Mouse (Mus musculus) testis, adult 2 months (tissue): Measurements from ENCODE around the gene Bcas3. TPM values are rescaled to one million over a fixed set of nuclear protein-coding genes. Genes with fewer than 3 reads are reported as not detected.

Experiments used
- H3K27ac ChIP-seq: fragments of 200-500 bp; 2 replicates; pipeline ENCODE4 v1.5.1; 2012; ENCODE audit warnings: low read depth, low read length; ENCODE audit not compliant: control insufficient read depth, insufficient read depth
- H3K27me3 ChIP-seq: fragments of 200-500 bp; 2 replicates; pipeline ENCODE4 v1.6.1; 2012; ENCODE audit warnings: mild to moderate bottlenecking, low read length, moderate library complexity; ENCODE audit not compliant: control insufficient read depth, insufficient read depth
- H3K36me3 ChIP-seq: fragments of 200-500 bp; 2 replicates; pipeline ENCODE4 v1.6.1; 2012; ENCODE audit warnings: mild to moderate bottlenecking, low read length; ENCODE audit not compliant: control insufficient read depth, insufficient read depth
- H3K4me1 ChIP-seq: fragments of 200-500 bp; 2 replicates; pipeline ENCODE4 v1.6.1; 2012; ENCODE audit warnings: low read length; ENCODE audit not compliant: control insufficient read depth, insufficient read depth
- H3K4me3 ChIP-seq: fragments of 200-500 bp; 2 replicates; pipeline ENCODE4 v1.5.1; 2012; ENCODE audit warnings: low read depth, mild to moderate bottlenecking, low read length, moderate library complexity, mixed read lengths; ENCODE audit not compliant: control insufficient read depth
- CTCF ChIP-seq: fragments of 200-500 bp; IDR thresholded peaks from 2 replicates; pipeline ENCODE4 v1.5.1; 2012; ENCODE audit warnings: low read depth, mild to moderate bottlenecking, inconsistent platforms, low read length, moderate library complexity; ENCODE audit not compliant: control insufficient read depth, insufficient read depth, insufficient replicate concordance
- POLR2A ChIP-seq: fragments of 200-500 bp; IDR thresholded peaks from 2 replicates; pipeline ENCODE4 v1.6.1; 2012; ENCODE audit warnings: low read depth, mild to moderate bottlenecking, inconsistent platforms, low read length, moderate library complexity; ENCODE audit not compliant: control insufficient read depth
- polyA plus RNA-seq: library from polyadenylated mRNA; depleted of rRNA; stranded (reverse); fragments of >200 nt; gene quantifications from 2 replicates; pipeline ENCODE4 v1.2.3, GENCODE M21; 2012

The Bcas3 gene
- polyA plus RNA-seq, 1 experiment = 23.4 TPM

DNA sequence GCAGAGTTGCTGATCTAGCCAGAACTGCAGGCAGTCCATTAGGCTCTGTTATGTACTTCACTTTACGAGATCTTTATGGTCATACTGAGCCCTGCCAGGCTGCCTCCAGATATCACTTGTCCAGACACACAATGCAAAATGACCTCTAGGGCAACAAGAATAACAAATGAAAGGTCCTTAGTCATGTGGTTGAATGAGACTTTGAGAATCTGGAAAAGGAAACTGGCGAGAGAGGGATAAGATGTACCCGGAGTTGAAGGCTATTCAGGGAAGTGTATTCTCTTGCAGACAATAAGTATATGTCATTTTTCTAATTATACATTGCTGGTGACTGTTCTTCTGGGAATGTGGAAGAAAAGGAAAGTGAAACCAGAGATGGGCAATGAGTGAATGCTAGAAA lies 218.1 kb downstream of the Bcas3 start:
- Histone ChIP-seq H3K27ac (no peak overlapping the region), H3K4me3 (no peak overlapping the region), H3K27me3 (no peaks in the 10 kb centered on the region), H3K36me3 (no peaks in the 10 kb centered on the region), H3K4me1 (no peaks in the 10 kb centered on the region)
- TF ChIP-seq POLR2A = no peak
- no peak for TF ChIP-seq CTCF

DNA sequence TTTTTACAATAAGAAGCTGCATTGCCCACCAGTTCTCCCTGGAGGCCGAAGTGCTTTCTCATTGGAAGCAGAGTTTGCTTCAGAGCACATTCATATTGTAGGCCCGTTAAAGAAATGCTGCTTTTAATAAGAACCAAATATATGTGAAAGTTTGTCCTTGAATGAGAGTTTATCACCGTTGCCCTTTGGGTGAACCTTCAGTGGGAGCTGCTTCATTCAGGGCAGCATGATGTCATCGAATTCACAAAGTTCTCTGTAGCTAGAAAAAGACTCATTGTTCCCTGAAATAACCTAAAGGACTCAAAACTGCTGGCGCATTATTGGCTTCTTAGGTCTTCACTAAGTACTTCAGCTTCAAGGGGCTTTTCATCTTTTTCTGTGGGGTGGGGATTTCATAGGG lies 219.0 kb downstream of the Bcas3 start:
- H3K36me3 ChIP-seq = no peaks in the 10 kb centered on the region
- no peaks in the 10 kb centered on the region for H3K4me1 ChIP-seq
- H3K4me3 ChIP-seq = no peak overlapping the region
- H3K27me3 ChIP-seq = no peaks in the 10 kb centered on the region
- TF ChIP-seq CTCF (no peak), POLR2A (no peak)
- no peak overlapping the region for H3K27ac ChIP-seq

DNA sequence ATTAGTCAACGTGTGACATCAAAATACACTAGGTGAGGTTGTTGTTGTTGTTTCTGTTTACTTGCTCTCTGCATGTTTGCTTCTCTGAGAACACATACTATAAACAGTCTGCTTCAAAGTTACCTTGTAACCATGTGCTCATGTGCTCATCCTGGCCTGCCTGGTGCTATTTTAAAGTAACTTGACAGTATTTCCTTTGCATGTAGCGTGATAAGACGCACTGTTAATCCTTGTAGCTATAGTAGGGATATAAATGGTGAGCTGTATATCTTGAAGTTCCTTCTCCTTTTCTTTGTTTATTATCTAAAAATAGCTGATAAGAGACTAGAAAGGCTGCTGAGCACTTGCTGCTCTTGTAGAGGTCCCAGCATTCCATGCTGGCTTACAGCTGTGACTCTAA lies 219.6 kb downstream of the Bcas3 start:
- TF ChIP-seq CTCF (no peak), POLR2A (no peak)
- H3K27me3 ChIP-seq = no peaks in the 10 kb centered on the region
- H3K36me3 ChIP-seq = no peaks in the 10 kb centered on the region
- H3K4me3 ChIP-seq = no peak overlapping the region
- H3K27ac ChIP-seq = no peak overlapping the region
- no peaks in the 10 kb centered on the region for H3K4me1 ChIP-seq

DNA sequence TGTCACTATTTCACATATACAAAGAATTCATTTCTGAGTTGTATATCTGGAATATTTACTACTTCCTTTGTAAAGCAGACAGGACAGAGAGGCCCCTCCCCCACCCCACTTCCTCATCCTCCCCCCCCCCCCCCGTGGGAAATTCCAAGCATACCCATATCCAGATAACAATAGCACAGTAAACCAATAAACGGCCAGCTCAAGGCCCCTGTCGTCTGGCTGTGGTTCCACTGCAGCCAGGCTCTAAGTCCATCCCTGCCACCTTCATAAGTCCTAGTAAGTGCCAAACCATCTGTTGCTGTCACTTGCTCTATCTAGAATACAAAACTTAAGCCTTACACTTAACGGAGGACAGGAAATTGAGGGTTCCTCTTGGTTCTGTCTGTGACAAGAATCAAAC lies 221.5 kb downstream of the Bcas3 start:
- H3K36me3 ChIP-seq = no peaks in the 10 kb centered on the region
- no peak overlapping the region for H3K4me3 ChIP-seq
- TF ChIP-seq CTCF = no peak
- TF ChIP-seq POLR2A = no peak
- no peaks in the 10 kb centered on the region for H3K4me1 ChIP-seq
- H3K27me3 ChIP-seq = no peaks in the 10 kb centered on the region
- no peak overlapping the region for H3K27ac ChIP-seq

DNA sequence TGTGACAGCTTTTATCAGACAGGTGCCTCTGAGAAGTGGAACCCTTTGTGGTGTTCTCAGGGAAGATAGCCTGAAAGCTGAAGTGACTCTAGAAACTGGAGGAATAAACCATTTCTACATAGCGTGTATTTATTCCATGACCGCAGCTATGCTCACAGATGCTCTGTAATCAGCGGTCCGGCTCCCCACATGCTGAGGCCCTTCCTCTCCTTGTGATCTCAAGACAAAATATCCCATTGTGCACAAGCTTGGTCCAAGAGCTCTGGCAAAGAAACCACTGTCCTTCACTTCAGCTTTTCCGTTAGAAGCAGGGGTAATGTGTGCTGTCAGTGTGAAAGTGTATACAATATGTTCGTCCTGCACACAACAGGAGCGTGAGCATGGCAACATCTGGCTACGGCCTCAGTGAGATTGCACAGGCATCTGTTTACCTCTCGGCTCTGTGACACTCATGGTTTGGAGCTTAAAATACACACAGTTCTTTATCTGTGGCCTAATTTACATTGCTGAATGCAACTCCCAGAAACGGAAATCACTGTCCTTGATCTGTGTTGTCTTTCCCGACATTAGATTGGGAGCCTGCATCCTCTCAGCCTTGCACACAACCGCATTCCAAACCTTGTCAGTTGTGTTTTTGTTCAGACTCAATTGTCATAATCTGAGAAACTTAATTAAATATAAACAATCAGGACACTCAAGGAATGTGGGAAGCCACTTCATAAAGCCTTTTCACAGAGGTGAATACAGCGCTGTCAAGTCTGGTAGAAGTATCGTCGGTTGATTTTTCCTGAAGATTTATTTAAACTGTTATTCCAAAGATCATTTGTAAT lies 225.1 kb downstream of the Bcas3 start:
- no peak overlapping the region for H3K27ac ChIP-seq

DNA sequence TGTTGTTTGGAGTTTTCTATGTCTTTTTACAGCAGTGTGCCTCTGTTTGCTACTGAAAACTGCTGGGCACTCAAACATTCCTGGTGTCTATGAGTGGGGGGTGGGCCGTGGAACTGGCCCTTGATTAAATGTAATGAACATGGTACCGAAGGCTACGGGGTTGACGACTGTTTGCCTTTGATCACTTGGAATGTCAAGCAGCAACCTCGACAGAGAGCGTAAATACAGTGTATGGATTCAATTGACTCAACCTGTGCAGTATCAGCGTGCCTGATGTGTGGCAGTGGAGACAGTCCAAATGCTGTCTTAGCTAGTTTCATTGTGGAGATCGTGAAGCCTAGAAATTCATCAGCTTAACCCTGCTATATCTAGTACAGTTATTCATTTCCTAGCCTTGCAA lies 231.1 kb downstream of the Bcas3 start:
- H3K4me1 ChIP-seq = no peaks in the 10 kb centered on the region
- no peaks in the 10 kb centered on the region; the same call in 1 of the 2 replicates for H3K36me3 ChIP-seq
- H3K27me3 ChIP-seq = no peaks in the 10 kb centered on the region
- H3K4me3 ChIP-seq = no peak overlapping the region
- H3K27ac ChIP-seq = no peak overlapping the region
- no peak for TF ChIP-seq CTCF
- no peak for TF ChIP-seq POLR2A

More for the DNA sequence above, 225.1 kb downstream of the Bcas3 start:
- TF ChIP-seq CTCF (no peak), POLR2A (no peak)
- H3K36me3 ChIP-seq = no peaks in the 10 kb centered on the region; the same call in 1 of the 2 replicates
- no peaks in the 10 kb centered on the region for H3K4me1 ChIP-seq
- no peak overlapping the region for H3K4me3 ChIP-seq
- no peaks in the 10 kb centered on the region for H3K27me3 ChIP-seq

DNA sequence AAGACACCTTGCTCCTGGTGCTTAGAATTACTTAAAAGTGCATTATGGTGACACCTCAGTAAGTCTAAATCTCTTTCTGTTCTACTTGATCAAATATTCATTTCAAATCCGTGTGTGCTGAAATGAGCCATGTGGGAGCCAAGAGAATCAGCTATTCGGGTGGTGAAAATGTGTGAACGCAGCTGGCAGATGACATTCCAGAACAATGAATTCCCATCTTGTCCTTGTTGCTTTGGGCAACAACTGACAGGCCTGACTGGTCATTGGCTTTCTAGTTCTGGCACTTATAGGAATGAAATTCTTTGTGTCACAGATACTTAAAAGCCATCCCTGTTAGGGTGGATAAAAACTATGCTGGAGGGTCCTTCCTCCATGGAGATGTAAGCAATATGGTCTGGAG lies 240.7 kb downstream of the Bcas3 start:
- H3K27me3 ChIP-seq = no peaks in the 10 kb centered on the region
- H3K27ac ChIP-seq = no peak overlapping the region
- no peak for TF ChIP-seq CTCF
- TF ChIP-seq POLR2A = no peak
- no peaks in the 10 kb centered on the region for H3K36me3 ChIP-seq
- H3K4me1 ChIP-seq = no peaks in the 10 kb centered on the region
- H3K4me3 ChIP-seq = no peak overlapping the region

DNA sequence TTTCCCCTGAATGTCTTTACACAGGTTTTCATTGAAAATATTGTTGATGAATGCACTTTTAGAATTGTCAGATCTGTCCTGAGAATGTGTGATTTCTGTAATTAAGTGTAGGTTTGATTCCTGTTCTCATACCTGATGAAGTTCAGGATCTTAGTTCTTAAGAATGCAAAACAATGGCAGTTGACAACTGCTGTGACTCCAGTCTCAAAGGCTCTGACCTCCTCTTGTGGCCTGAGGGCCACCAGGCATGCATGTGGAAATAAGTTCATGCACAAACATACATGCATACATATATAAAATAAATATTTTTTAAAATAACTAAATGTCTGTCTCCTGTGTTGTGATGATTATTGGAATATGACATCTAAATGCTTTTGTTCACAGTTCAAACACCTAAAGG lies 246.3 kb downstream of the Bcas3 start:
- TF ChIP-seq CTCF (no peak), POLR2A (no peak)

More for the DNA sequence above, 246.3 kb downstream of the Bcas3 start:
- H3K27ac ChIP-seq = no peak overlapping the region
- no peaks in the 10 kb centered on the region for H3K4me1 ChIP-seq
- H3K4me3 ChIP-seq = no peak overlapping the region
- no peaks in the 10 kb centered on the region for H3K27me3 ChIP-seq
- no peaks in the 10 kb centered on the region for H3K36me3 ChIP-seq
